ENCODE assay signal across 26 mouse cellular contexts in the genomic region with DNA sequence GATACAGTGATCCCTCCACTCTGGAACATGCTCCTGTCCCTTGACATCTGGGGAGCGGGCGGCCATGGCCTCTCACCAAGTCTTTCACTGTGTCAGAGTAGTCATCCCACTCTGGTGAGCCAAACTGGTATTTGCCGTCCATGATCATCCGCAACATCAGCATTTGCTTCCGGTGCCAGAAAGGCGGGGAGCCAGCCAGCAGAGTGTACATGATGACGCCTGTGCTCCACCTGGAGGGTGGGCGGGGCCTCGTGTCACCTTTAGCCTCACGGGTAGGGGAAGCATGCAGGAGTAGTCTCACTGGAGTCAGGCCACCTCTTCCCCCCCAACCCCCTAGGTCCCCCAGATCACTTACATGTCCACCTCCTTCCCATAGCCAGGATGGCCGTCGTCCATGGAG. TPM values are rescaled to one million over a fixed set of nuclear protein-coding genes. Genes with fewer than 3 reads are reported as not detected.
DNase-seq lines count a peak whose midpoint lies in the region; TF ChIP-seq lines count a peak whose summit lies in the region.
"Had no signal": no experiment of that assay in that cellular context is flagged by ENCODE, and none has a peak within 500 bp of the region (broad histone marks: within the 10 kb centered on the region; RNA-seq: fewer than 3 reads in every experiment).

No protein-coding gene starts in this region.

- WGBS in limb, embryonic 10.5 days: 83% methylated on average over 12 of the region's 12 CpGs

- peaks cover 3% of the 10 kb centered on the region; the same call in 1 of the 2 replicates for H3K36me3 ChIP-seq in ES-Bruce4 (ENCODE audit: control insufficient read depth, insufficient read depth, low read length, poor library complexity, severe bottlenecking)
- peaks cover 18% of the 10 kb centered on the region for H3K36me3 ChIP-seq in limb, embryonic 10.5 days

- no peaks in the 10 kb centered on the region for H3K27me3 ChIP-seq in ES-Bruce4 (ENCODE audit: control insufficient read depth, insufficient read depth, low read length, poor library complexity, severe bottlenecking)
- no peaks in the 10 kb centered on the region for H3K27me3 ChIP-seq in limb, embryonic 10.5 days (ENCODE audit: low read depth, poor library complexity, severe bottlenecking)
- H3K27me3 ChIP-seq: CH12.LX; embryonic facial prominence, embryonic 12.5 days; embryonic facial prominence, embryonic 15.5 days; heart, embryonic 12.5 days; heart, embryonic 15.5 days; intestine, embryonic 15.5 days had no signal

- TF ChIP-seq CTCF in gastrocnemius, adult 2 months (IDR thresholded peaks at IDR 0.05): no peak
- no peak for TF ChIP-seq CTCF in ES-Bruce4 (IDR thresholded peaks at IDR 0.05; ENCODE audit: low read depth, low read length)

- peak; percentile 71 for DNase-seq in gastrocnemius, adult 2 months
- DNase-seq in gastrocnemius, postnatal 14 days: no peak
- DNase-seq in skeletal muscle tissue, adult 2 months (ENCODE audit: low read depth, low spot score): peak; percentile 57
- DNase-seq in limb, embryonic 10.5 days (ENCODE audit: low spot score): no peak
- no peak for DNase-seq in spleen, postnatal 14 days (ENCODE audit: low spot score in 2 of 2)
- DNase-seq: adrenal gland, adult 2 months; adrenal gland, postnatal 14 days; B cell, adult 2 months; cerebellum, adult 11 months; cerebellum, adult 2 months; cerebellum, adult 9-11 months; cerebellum, postnatal 25 days; forebrain, postnatal 0 days; heart, adult 18-20 months; heart, postnatal 10 days; heart, postnatal 36 days; kidney, adult 11 months had no signal

- no peaks in the 10 kb centered on the region for H3K9me3 ChIP-seq in ES-Bruce4 (replicated peaks; ENCODE audit: control insufficient read depth, insufficient read depth, low read length, poor library complexity, severe bottlenecking)
- H3K9me3 ChIP-seq in limb, embryonic 10.5 days (replicated peaks): no peaks in the 10 kb centered on the region
- H3K9me3 ChIP-seq: embryonic facial prominence, embryonic 12.5 days; embryonic facial prominence, embryonic 15.5 days; heart, embryonic 15.5 days; hindbrain, embryonic 13.5 days; intestine, embryonic 15.5 days had no signal

- intact Hi-C loops in gastrocnemius, adult 2 months (cut with DNase I): no loop called here
- intact Hi-C loops in gastrocnemius, postnatal 14 days (cut with DNase I; ENCODE audit: low total_unique reads): no loop called here

- no peak for TF ChIP-seq EP300 in ES-Bruce4 (IDR thresholded peaks at IDR 0.05; ENCODE audit: insufficient read depth, low read depth, low read length)

- H3K27ac ChIP-seq in gastrocnemius, adult 2 months: peak overlapping the region; percentile 67
- H3K27ac ChIP-seq in ES-Bruce4 (ENCODE audit: insufficient read depth, low read length): no peak overlapping the region
- H3K27ac ChIP-seq in limb, embryonic 10.5 days: no peak overlapping the region
- H3K27ac ChIP-seq: embryonic facial prominence, embryonic 12.5 days; embryonic facial prominence, embryonic 15.5 days; heart, embryonic 15.5 days; hindbrain, embryonic 10.5 days; hindbrain, embryonic 13.5 days; intestine, embryonic 15.5 days had no signal

- H3K9ac ChIP-seq in ES-Bruce4 (ENCODE audit: low read depth, poor library complexity, severe bottlenecking): no peak overlapping the region
- H3K9ac ChIP-seq: embryonic facial prominence, embryonic 12.5 days; embryonic facial prominence, embryonic 15.5 days; forebrain, postnatal 0 days; heart, embryonic 12.5 days; heart, embryonic 15.5 days; hindbrain, embryonic 13.5 days; intestine, embryonic 15.5 days had no signal

- TF ChIP-seq POLR2A in ES-Bruce4 (IDR thresholded peaks at IDR 0.05; ENCODE audit: insufficient read depth, low read length): no peak

- H3K4me3 ChIP-seq in gastrocnemius, adult 2 months: no peak overlapping the region
- peak overlapping the region; percentile 43 for H3K4me3 ChIP-seq in ES-Bruce4 (ENCODE audit: low read depth, low read length)
- no peak overlapping the region for H3K4me3 ChIP-seq in limb, embryonic 10.5 days
- H3K4me3 ChIP-seq: embryonic facial prominence, embryonic 12.5 days; embryonic facial prominence, embryonic 15.5 days; heart, embryonic 12.5 days; heart, embryonic 15.5 days; hindbrain, embryonic 10.5 days; hindbrain, embryonic 13.5 days; intestine, embryonic 15.5 days had no signal

- no peaks in the 10 kb centered on the region for H3K4me1 ChIP-seq in ES-Bruce4 (ENCODE audit: control insufficient read depth, insufficient read depth, low read length)
- peaks cover 8% of the 10 kb centered on the region; the same call in 1 of the 2 replicates for H3K4me1 ChIP-seq in limb, embryonic 10.5 days
- H3K4me1 ChIP-seq: embryonic facial prominence, embryonic 12.5 days; intestine, embryonic 15.5 days had no signal

RNA-seq across cellular contexts. Expression of a gene that starts 19.1 kb away (rescaled TPM):
- 10 to 100 TPM in 1 of 2 experiments, 1 to 10 TPM in 1; 6.5 to 11.0 TPM for total RNA-seq in gastrocnemius, adult 2 months (2021)
- total RNA-seq in gastrocnemius, postnatal 14 days (2021): 10 to 100 TPM in 1 of 2 experiments, 1 to 10 TPM in 1; 9.2 to 10.4 TPM
- polyA plus RNA-seq in ES-Bruce4 (2011; ENCODE audit: insufficient read depth, insufficient read length, low read depth, missing spikeins): 58.6 and 61.0 TPM in 2 replicates
- 36.8 and 43.5 TPM in 2 replicates for polyA plus RNA-seq in limb, embryonic 10.5 days (2016; fragmentation: Nextera tagmentation; extraction: Ambion mirVana)

RNA-seq across cellular contexts. Expression of a gene that starts 21.4 kb away (rescaled TPM):
- 100 to 1,000 TPM; 604 to 698 TPM for total RNA-seq in gastrocnemius, adult 2 months (2021)
- total RNA-seq in gastrocnemius, postnatal 14 days (2021): 100 to 1,000 TPM; 477 to 529 TPM
- 337 and 340 TPM in 2 replicates for polyA plus RNA-seq in ES-Bruce4 (2011; ENCODE audit: insufficient read depth, insufficient read length, low read depth, missing spikeins)
- 1,262 and 1,296 TPM in 2 replicates for polyA plus RNA-seq in limb, embryonic 10.5 days (2016; fragmentation: Nextera tagmentation; extraction: Ambion mirVana)

RNA-seq across cellular contexts. Expression of a gene that starts 29.7 kb away (rescaled TPM):
- total RNA-seq in gastrocnemius, adult 2 months (2021): under 1 TPM; 0.20 to 0.45 TPM
- total RNA-seq in gastrocnemius, postnatal 14 days (2021): under 1 TPM; 0.53 to 0.84 TPM
- 12.9 and 13.1 TPM in 2 replicates for polyA plus RNA-seq in ES-Bruce4 (2011; ENCODE audit: insufficient read depth, insufficient read length, low read depth, missing spikeins)
- 10.1 and 12.2 TPM in 2 replicates for polyA plus RNA-seq in limb, embryonic 10.5 days (2016; fragmentation: Nextera tagmentation; extraction: Ambion mirVana)

RNA-seq across cellular contexts. Expression of a gene that starts 32.5 kb away (rescaled TPM):
- total RNA-seq in gastrocnemius, adult 2 months (2021): 100 to 1,000 TPM; 314 to 437 TPM
- 100 to 1,000 TPM; 245 to 293 TPM for total RNA-seq in gastrocnemius, postnatal 14 days (2021)
- polyA plus RNA-seq in ES-Bruce4 (2011; ENCODE audit: insufficient read depth, insufficient read length, low read depth, missing spikeins): 5.4 and 6.1 TPM in 2 replicates
- polyA plus RNA-seq in limb, embryonic 10.5 days (2016; fragmentation: Nextera tagmentation; extraction: Ambion mirVana): 0.20 and 0.31 TPM in 2 replicates

RNA-seq across cellular contexts. Expression of a gene that starts 42.5 kb away (rescaled TPM):
- total RNA-seq in gastrocnemius, adult 2 months (2021): not detected
- total RNA-seq in gastrocnemius, postnatal 14 days (2021): under 1 TPM; 0.11 to 0.39 TPM
- 1.3 and 4.3 TPM in 2 replicates for polyA plus RNA-seq in ES-Bruce4 (2011; ENCODE audit: insufficient read depth, insufficient read length, low read depth, missing spikeins)
- polyA plus RNA-seq in limb, embryonic 10.5 days (2016; fragmentation: Nextera tagmentation; extraction: Ambion mirVana): 2.7 and 4.5 TPM in 2 replicates

Comparison
In these comparisons a context has a peak if more than half of its experiments do, and no peak if none do; other contexts are left out.
1. DNase-seq: peak in gastrocnemius, adult 2 months (single experiment) and skeletal muscle tissue, adult 2 months (single experiment); none in gastrocnemius, postnatal 14 days (single experiment), limb, embryonic 10.5 days (single experiment) and spleen, postnatal 14 days (0 of 2).